Mouse (Mus musculus) ES-E14 (cell line): ENCODE measurements around the gene Adgrg5. TPM values are rescaled to one million over a fixed set of nuclear protein-coding genes. Genes with fewer than 3 reads are reported as not detected.
A peak's percentile ranks its signal among the peaks of the same experiment; 100 is the strongest.

Source experiments
- DNase-seq: peaks from one replicate; pipeline ENCODE4 v3.0.0-alpha.2; 2013; ENCODE audit warnings: low read depth, low spot score
- H3K27ac ChIP-seq: 2 replicates; pipeline ENCODE4 v1.5.1; 2012; ENCODE audit warnings: low read depth, mild to moderate bottlenecking, low read length, moderate library complexity, mixed read lengths; ENCODE audit not compliant: poor library complexity, insufficient read depth, severe bottlenecking
- H3K36me3 ChIP-seq: 2 replicates; pipeline ENCODE4 v1.6.1; 2012; ENCODE audit warnings: mild to moderate bottlenecking, low read length, moderate library complexity, mixed read lengths; ENCODE audit not compliant: control insufficient read depth, poor library complexity, insufficient read depth, severe bottlenecking
- H3K4me1 ChIP-seq, 2 experiments: fragments of 150-350 bp in 1 of 2; sonication (generic) in 1 of 2; 2 replicates each; pipeline ENCODE4 v1.6.1; 2012; ENCODE audit warnings: low read length in 2 of 2, mild to moderate bottlenecking in 1 of 2, mixed read lengths in 1 of 2; ENCODE audit not compliant: control insufficient read depth in 2 of 2, insufficient read depth in 2 of 2, poor library complexity in 1 of 2
- H3K4me3 ChIP-seq, 2 experiments: fragments of 150-350 bp in 1 of 2; sonication (generic) in 1 of 2; 2 replicates each; pipeline ENCODE4 v1.5.1; 2012; ENCODE audit warnings: low read length in 2 of 2, low read depth in 1 of 2, mild to moderate bottlenecking in 1 of 2, mixed read lengths in 1 of 2; ENCODE audit not compliant: insufficient read depth in 1 of 2, poor library complexity in 1 of 2, severe bottlenecking in 1 of 2
- H3K9ac ChIP-seq: 2 replicates; pipeline ENCODE4 v1.6.1; 2012; ENCODE audit warnings: low read depth, mild to moderate bottlenecking, low read length, mixed read lengths; ENCODE audit not compliant: poor library complexity, insufficient read depth, severe bottlenecking
- H3K9me3 ChIP-seq: fragments of 150-350 bp; sonication (generic); 2 replicates; pipeline ENCODE4 v1.6.1; 2012; ENCODE audit warnings: low read depth, mild to moderate bottlenecking, low read length; ENCODE audit not compliant: control insufficient read depth, insufficient read depth
- CHD2 ChIP-seq: IDR thresholded peaks from 2 replicates; pipeline ENCODE4 v1.6.1; 2014; ENCODE audit warnings: mild to moderate bottlenecking, low read depth, low read length, inconsistent platforms
- HCFC1 ChIP-seq: IDR thresholded peaks from 2 replicates; pipeline ENCODE4 v1.6.1; 2012; ENCODE audit warnings: low read length, inconsistent platforms, borderline replicate concordance; ENCODE audit not compliant: insufficient read depth
- MAFK ChIP-seq: IDR thresholded peaks from 2 replicates; pipeline ENCODE4 v1.6.1; 2014; ENCODE audit warnings: mild to moderate bottlenecking, low read depth, low read length, inconsistent platforms; ENCODE audit not compliant: insufficient read depth
- ZC3H11A ChIP-seq: IDR thresholded peaks from 2 replicates; pipeline ENCODE4 v1.6.1; 2012; ENCODE audit warnings: low read depth, mild to moderate bottlenecking, inconsistent platforms, low read length, borderline replicate concordance
- ZNF384 ChIP-seq: IDR thresholded peaks from 2 replicates; pipeline ENCODE4 v1.6.1; 2012; ENCODE audit warnings: low read depth, low read length, inconsistent platforms
- in situ Hi-C, 2 experiments: fragments of 600-800 bp; cut with MboI; formaldehyde crosslinking; loops; one replicate each; pipeline ENCODE4 v1.15.1; 2025; ENCODE audit warnings: low sequenced_read_pairs in 2 of 2, inconsistent platforms in 1 of 2; ENCODE audit not compliant: unreplicated experiment in 2 of 2
- total RNA-seq: library from RNA; depleted of rRNA; stranded (reverse); fragments of 300-350 nt; gene quantifications from 2 replicates; pipeline ENCODE4 v1.2.3, GENCODE M21; 2012

The Adgrg5 gene
- total RNA-seq, 1 experiment, result 1.1 TPM

DNA sequence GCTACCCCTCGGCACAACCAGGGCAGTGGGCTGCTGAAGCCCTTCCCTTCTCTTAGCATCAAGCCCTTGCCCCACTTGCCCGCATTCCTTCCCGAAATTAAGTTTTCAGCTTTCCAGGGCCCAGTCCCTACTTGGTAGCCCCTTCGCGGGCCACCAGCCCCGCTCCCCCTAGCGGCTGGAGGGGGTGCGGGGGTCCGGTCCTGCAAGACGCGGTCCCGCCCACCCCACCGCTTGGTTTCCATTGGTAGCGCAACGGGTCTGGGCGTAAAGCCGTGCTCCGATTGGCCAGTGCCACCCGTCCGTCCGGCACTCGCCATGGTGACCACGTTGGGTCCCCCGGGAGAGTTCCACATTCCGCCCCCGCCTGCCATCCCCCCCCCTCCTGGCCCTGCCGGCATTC is 6.1 kb upstream of the Adgrg5 start:
- Histone ChIP-seq H3K9me3 (no peaks in the 10 kb centered on the region), H3K9ac (peak overlapping the region; percentile 91), H3K27ac (0 out of 2 replicates have a peak overlapping the region, but pooled peaks have one; percentile 22), H3K4me1 (peaks cover 17 to 20% of the 10 kb centered on the region in 2 experiments), H3K36me3 (no peaks in the 10 kb centered on the region), H3K4me3 (peak overlapping the region; percentile 89 to 95)
- peak; percentile 92 for DNase-seq
- TF ChIP-seq ZNF384, result no peak
- peak; percentile 60; the same call in 1 of the 2 replicates for TF ChIP-seq CHD2
- no peak for TF ChIP-seq HCFC1
- TF ChIP-seq ZC3H11A, result no peak
- in situ Hi-C loops, result no loop called here

DNA sequence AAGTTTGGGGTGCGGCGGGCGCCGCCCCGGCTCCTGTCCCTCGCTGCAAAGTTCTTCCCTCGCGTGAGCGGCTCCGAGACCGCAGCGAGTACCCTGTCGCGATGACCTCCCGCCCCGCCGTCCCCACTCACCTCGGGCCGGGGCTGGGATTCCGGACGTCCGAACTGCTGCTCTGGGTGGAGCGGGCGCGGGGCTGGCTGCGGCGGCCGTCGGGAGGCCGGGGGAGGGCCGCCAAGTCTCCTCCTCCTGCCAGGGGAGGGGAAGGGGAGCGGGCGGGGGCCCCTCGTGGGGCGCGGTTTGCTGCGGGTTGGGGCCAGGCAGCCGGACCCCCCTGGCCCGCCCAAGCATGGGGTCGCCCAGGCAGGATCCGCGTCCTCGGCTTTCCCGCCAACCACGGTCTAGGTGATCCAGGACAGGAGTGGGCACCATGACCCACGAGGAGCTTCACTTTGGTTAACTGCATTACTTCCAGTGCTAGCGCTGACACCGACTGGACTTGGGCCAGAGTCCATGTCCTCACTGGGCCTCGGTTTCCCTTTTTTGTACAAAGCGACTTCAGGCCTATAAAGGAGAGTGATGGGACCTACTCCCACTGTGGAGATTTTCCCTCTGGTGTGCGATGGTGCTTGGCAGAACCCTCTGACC is 5.5 kb upstream of the Adgrg5 start, which contains the start of gene Ccdc102a:
Ccdc102a (minus strand) TSS at position 248 of the 645 bp plus-strand sequence.
- H3K27ac ChIP-seq, result 0 out of 2 replicates have a peak within 1 kb of the TSS, but pooled peaks have one; percentile 22
- H3K9me3 ChIP-seq, result no peaks in the 10 kb centered on the region
- in situ Hi-C loops, result no loop called here
- no peaks in the 10 kb centered on the region for H3K36me3 ChIP-seq
- peak within 1 kb of the TSS; percentile 89 to 95 for H3K4me3 ChIP-seq
- no peak for TF ChIP-seq CHD2
- TF ChIP-seq ZNF384, result no peak
- peaks cover 20 to 22% of the 10 kb centered on the region in 2 experiments for H3K4me1 ChIP-seq
- no peak for DNase-seq
- peak within 1 kb of the TSS; percentile 91 for H3K9ac ChIP-seq

DNA sequence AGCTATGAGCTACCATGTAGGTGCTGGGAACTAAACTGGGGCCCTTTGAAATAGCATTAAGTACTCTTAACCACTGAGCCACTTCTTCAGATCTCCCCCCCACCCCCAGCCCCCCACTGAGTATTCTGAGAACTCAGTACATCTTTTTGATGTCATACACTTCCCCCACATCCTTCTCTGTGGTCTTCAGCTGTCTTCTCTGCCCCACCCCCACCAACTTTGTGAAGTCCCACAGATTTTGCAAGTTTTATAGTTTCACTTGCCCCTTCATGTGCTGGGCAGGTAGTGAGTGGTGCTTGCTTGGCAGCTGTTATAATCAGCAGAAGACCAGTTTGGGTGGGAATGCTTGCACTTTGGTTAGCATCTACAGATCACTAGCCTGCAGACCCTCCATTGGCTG is 4.2 kb upstream of the Adgrg5 start:
- no peaks in the 10 kb centered on the region for H3K9me3 ChIP-seq
- no peaks in the 10 kb centered on the region for H3K36me3 ChIP-seq
- H3K4me1 ChIP-seq, result peaks cover 23 to 26% of the 10 kb centered on the region in 2 experiments
- in situ Hi-C loops, result no loop called here
- no peak overlapping the region for H3K9ac ChIP-seq
- no peak for DNase-seq
- no peak overlapping the region for H3K4me3 ChIP-seq
- H3K27ac ChIP-seq, result no peak overlapping the region
- TF ChIP-seq HCFC1 (no peak), MAFK (no peak), ZNF384 (no peak), ZC3H11A (no peak), CHD2 (no peak)

DNA sequence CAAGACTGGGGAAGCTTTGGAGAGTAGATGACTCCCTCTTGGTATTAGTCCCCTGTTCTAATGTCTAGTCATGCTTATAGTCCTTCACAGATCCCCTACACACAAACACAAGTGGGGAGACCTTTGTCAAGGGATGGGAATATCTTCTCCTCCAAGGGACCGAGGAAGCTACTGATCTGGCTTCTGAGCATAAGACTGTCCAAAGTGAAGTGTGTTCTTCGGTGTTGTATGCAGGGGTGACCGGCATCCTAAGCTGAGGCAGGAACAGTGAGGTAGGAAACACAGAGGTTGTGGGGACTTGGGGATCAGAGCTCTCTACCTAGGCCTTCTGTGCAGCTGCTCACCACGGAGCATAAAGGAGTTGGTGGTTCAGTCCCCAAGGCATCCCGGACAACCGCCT is 1.3 kb upstream of the Adgrg5 start:
- no peaks in the 10 kb centered on the region for H3K9me3 ChIP-seq
- peaks cover 18 to 20% of the 10 kb centered on the region in 2 experiments for H3K4me1 ChIP-seq
- peak overlapping the region; percentile 11; the same call in 1 of the 2 replicates for H3K27ac ChIP-seq
- in situ Hi-C loops, result no loop called here
- no peak overlapping the region for H3K4me3 ChIP-seq
- no peak overlapping the region for H3K9ac ChIP-seq
- TF ChIP-seq ZC3H11A (no peak), ZNF384 (no peak), HCFC1 (no peak), MAFK (no peak), CHD2 (no peak)
- H3K36me3 ChIP-seq, result no peaks in the 10 kb centered on the region
- DNase-seq, result no peak

DNA sequence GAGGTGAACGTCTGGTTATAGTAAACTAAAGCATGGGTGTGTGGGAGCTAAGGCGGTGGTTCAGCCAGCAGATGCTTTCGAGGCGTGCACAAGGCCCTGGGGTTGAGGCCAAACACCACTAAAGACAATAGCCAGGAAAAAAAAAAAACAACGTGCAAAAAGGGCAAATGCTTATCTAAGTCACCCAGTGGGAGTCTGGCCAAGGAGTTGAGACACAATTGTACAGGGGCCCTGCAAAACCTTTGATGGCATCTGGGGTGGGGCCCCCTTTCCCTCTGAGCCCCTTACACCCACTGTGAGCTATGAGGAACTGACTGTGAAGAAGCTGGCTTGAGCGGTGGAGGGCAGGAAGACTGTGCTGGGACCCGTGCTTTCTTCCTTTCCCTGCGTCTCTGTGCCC is 892 bp upstream of the Adgrg5 start:
- no peaks in the 10 kb centered on the region for H3K36me3 ChIP-seq
- no peaks in the 10 kb centered on the region for H3K9me3 ChIP-seq
- H3K4me3 ChIP-seq, result no peak overlapping the region; a peak in 1 of 4 replicates
- H3K9ac ChIP-seq, result no peak overlapping the region
- TF ChIP-seq CHD2, result no peak
- no peak for TF ChIP-seq ZC3H11A
- peak; percentile 73 for TF ChIP-seq ZNF384
- TF ChIP-seq MAFK, result no peak
- no peak for TF ChIP-seq HCFC1
- peaks cover 18 to 20% of the 10 kb centered on the region in 2 experiments for H3K4me1 ChIP-seq
- in situ Hi-C loops, result no loop called here
- no peak for DNase-seq
- peak overlapping the region; percentile 11; the same call in 1 of the 2 replicates for H3K27ac ChIP-seq
